ENCODE assay signal across 9 mouse cellular contexts in genomic region chr7:110891501-110891986, GRCm38 (mm10). TPM values are rescaled to one million over a fixed set of nuclear protein-coding genes. Genes with fewer than 3 reads are reported as not detected.
A peak's percentile ranks its signal among the peaks of the same experiment; 100 is the strongest.
DNase-seq lines count a peak whose midpoint lies in the region; ATAC-seq lines count a peak whose summit lies in the region.
"Had no signal": no experiment of that assay in that cellular context is flagged by ENCODE, and none has a peak within 500 bp of the region (broad histone marks: within the 10 kb centered on the region; RNA-seq: fewer than 3 reads in every experiment).

No protein-coding gene starts in this region.

- no peak for ATAC-seq in heart, embryonic 12.5 days (ENCODE audit: insufficient number of reproducible peaks, low FRiP score)
- ATAC-seq: Patski had no signal

- no peaks in the 10 kb centered on the region for H3K9me3 ChIP-seq in heart, embryonic 12.5 days (replicated peaks)

- peak; percentile 17 for DNase-seq in right cerebral cortex, postnatal 14 days
- no peak for DNase-seq in right cerebral cortex, postnatal 4 days
- peak; percentile 13 for DNase-seq in layer of hippocampus, adult 9-10 months (ENCODE audit: low spot score)
- DNase-seq in monocyte, adult 2 months (ENCODE audit: low read depth in 1 of 2, low spot score in 2 of 2): peak; percentile 26 to 36
- DNase-seq in cerebellum, postnatal 36 days: no peak
- no peak for DNase-seq in cerebellum, postnatal 4 days (ENCODE audit: low spot score in 2 of 2)
- no peak for DNase-seq in cerebellum, adult 9-10 months

- H3K9ac ChIP-seq in heart, embryonic 12.5 days: no peak overlapping the region

- no peak overlapping the region for H3K4me3 ChIP-seq in heart, embryonic 12.5 days

- H3K27me3 ChIP-seq in heart, embryonic 12.5 days (replicated peaks): no peaks in the 10 kb centered on the region
- H3K27me3 ChIP-seq: Patski had no signal

- H3K4me1 ChIP-seq in heart, embryonic 12.5 days (replicated peaks): peaks cover 25% of the 10 kb centered on the region

- H3K36me3 ChIP-seq in heart, embryonic 12.5 days: no peaks in the 10 kb centered on the region

- H3K4me2 ChIP-seq in heart, embryonic 12.5 days: peak overlapping the region; percentile 33

- WGBS in heart, embryonic 12.5 days: 32% methylated on average over 9 of the region's 9 CpGs

- no peak overlapping the region for H3K27ac ChIP-seq in heart, embryonic 12.5 days (ENCODE audit: poor library complexity, severe bottlenecking)

RNA-seq across cellular contexts. Expression of gene Lyve1, which starts 28.5 kb away (rescaled TPM):
- 3.2 and 3.6 TPM in 2 replicates for polyA plus RNA-seq in heart, embryonic 12.5 days (2016; fragmentation: Nextera tagmentation; extraction: Ambion mirVana)
- polyA plus RNA-seq: Patski had no signal

RNA-seq across cellular contexts. Expression of gene Rnf141, which starts 47.3 kb away (rescaled TPM):
- polyA plus RNA-seq in heart, embryonic 12.5 days (2016; fragmentation: Nextera tagmentation; extraction: Ambion mirVana): 35.5 and 37.9 TPM in 2 replicates

Comparison
In these comparisons a context has a peak if more than half of its experiments do, and no peak if none do; other contexts are left out.
1. DNase-seq: peak in right cerebral cortex, postnatal 14 days (single experiment), layer of hippocampus, adult 9-10 months (single experiment) and monocyte, adult 2 months (2 of 2); none in right cerebral cortex, postnatal 4 days (single experiment), cerebellum, postnatal 36 days (0 of 2), cerebellum, postnatal 4 days (0 of 2) and cerebellum, adult 9-10 months (single experiment).